Mouse (Mus musculus) CH12.LX (cell line): ENCODE results near the gene Wfdc6b.

Experiments
- CTCF ChIP-seq, 2 experiments: IDR thresholded peaks in 1 of 2; conservative IDR thresholded peaks in 1 of 2; 2 replicates each; pipeline ENCODE4 v1.5.1; 2011 to 2012; ENCODE audit warnings: low read depth in 2 of 2, low read length in 2 of 2, improper control_type of control experiment in 1 of 2, inconsistent platforms in 1 of 2, mild to moderate bottlenecking in 1 of 2, moderate library complexity in 1 of 2
- E2F4 ChIP-seq: IDR thresholded peaks from 2 replicates; pipeline ENCODE4 v1.6.1; 2011; ENCODE audit warnings: low read depth, low read length, improper control_type of control experiment; ENCODE audit not compliant: insufficient replicate concordance
- EP300 ChIP-seq: IDR thresholded peaks from 2 replicates; pipeline ENCODE4 v1.6.1; 2011; ENCODE audit warnings: low read length, improper control_type of control experiment
- HCFC1 ChIP-seq: IDR thresholded peaks from 2 replicates; pipeline ENCODE4 v1.6.1; 2012; ENCODE audit warnings: low read depth, mild to moderate bottlenecking, inconsistent platforms, low read length, improper control_type of control experiment
- JUND ChIP-seq: conservative IDR thresholded peaks from 2 replicates; pipeline ENCODE4 v1.6.1; 2011; ENCODE audit warnings: low read depth, low read length, improper control_type of control experiment
- KAT2A ChIP-seq: IDR thresholded peaks from 2 replicates; pipeline ENCODE4 v1.6.1; 2012; ENCODE audit warnings: low read length, improper control_type of control experiment, inconsistent platforms; ENCODE audit not compliant: insufficient replicate concordance
- PAX5 ChIP-seq: IDR thresholded peaks from 2 replicates; pipeline ENCODE4 v1.6.1; 2012; ENCODE audit warnings: low read length, inconsistent platforms, mixed read lengths
- POLR2A ChIP-seq: IDR thresholded peaks from 2 replicates; pipeline ENCODE4 v1.6.1; 2011; ENCODE audit warnings: low read depth, mild to moderate bottlenecking, improper control_type of control experiment, low read length
- POLR2AphosphoS2 ChIP-seq: IDR thresholded peaks from 2 replicates; pipeline ENCODE4 v1.6.1; 2011; ENCODE audit warnings: low read depth, low read length, improper control_type of control experiment
- RCOR1 ChIP-seq: conservative IDR thresholded peaks from 2 replicates; pipeline ENCODE4 v1.6.1; 2012; ENCODE audit warnings: low read depth, mild to moderate bottlenecking, inconsistent platforms, low read length, improper control_type of control experiment
- SIN3A ChIP-seq: IDR thresholded peaks from 2 replicates; pipeline ENCODE4 v1.6.1; 2012; ENCODE audit warnings: low read length, improper control_type of control experiment, inconsistent platforms
- TBP ChIP-seq: conservative IDR thresholded peaks from 2 replicates; pipeline ENCODE4 v1.6.1; 2011; ENCODE audit warnings: low read depth, low read length, improper control_type of control experiment
- UBTF ChIP-seq: IDR thresholded peaks from 2 replicates; pipeline ENCODE4 v1.6.1; 2012; ENCODE audit warnings: low read depth, mild to moderate bottlenecking, inconsistent platforms, low read length, improper control_type of control experiment, moderate library complexity
- USF1 ChIP-seq: IDR thresholded peaks from 2 replicates; pipeline ENCODE4 v1.6.1; 2014; ENCODE audit warnings: low read depth, mild to moderate bottlenecking, inconsistent platforms, low read length, improper control_type of control experiment

- TF ChIP-seq CTCF (conservative IDR thresholded peaks at IDR 0.05 in 1 of 2, IDR thresholded peaks at IDR 0.05 in 1 of 2; ENCODE audit: low read depth in 2 of 2, low read length in 2 of 2) = no peak
- TF ChIP-seq EP300 = no peak
- TF ChIP-seq KAT2A = no peak
- TF ChIP-seq HCFC1 = no peak
- no peak for TF ChIP-seq RCOR1
- no peak for TF ChIP-seq UBTF
- TF ChIP-seq SIN3A = no peak
- no peak for TF ChIP-seq TBP
- TF ChIP-seq PAX5 = no peak
- TF ChIP-seq POLR2A = no peak
- TF ChIP-seq USF1 = no peak
- no peak for TF ChIP-seq POLR2AphosphoS2
- TF ChIP-seq JUND = no peak
- TF ChIP-seq E2F4 = no peak
Observed at GRCm38 (mm10) chr2:164593494-164593893, 19.8 kb upstream of the Wfdc6b start, which contains the start of gene Eppin.
